Mouse (Mus musculus) MEL (cell line): Measurements from ENCODE around the gene Rprm. TPM values are rescaled to one million over a fixed set of nuclear protein-coding genes. Genes with fewer than 3 reads are reported as not detected.

Source experiments
- DNase-seq: peaks from one replicate; pipeline ENCODE4 v3.0.0; 2011; ENCODE audit warnings: low read depth, low spot score
- H3K27ac ChIP-seq: 2 replicates; pipeline ENCODE4 v1.5.1; 2012; ENCODE audit warnings: low read depth, mild to moderate bottlenecking, control low read depth, low read length, moderate library complexity; ENCODE audit not compliant: control insufficient read depth
- H3K27me3 ChIP-seq, 2 experiments: fragments of 150-350 bp in 1 of 2; sonication (generic) in 1 of 2; 2 replicates each; pipeline ENCODE4 v1.6.1; 2012; ENCODE audit warnings: low read length in 2 of 2, mild to moderate bottlenecking in 2 of 2, improper control_type of control experiment in 1 of 2, moderate library complexity in 1 of 2; ENCODE audit not compliant: insufficient read depth in 2 of 2, control insufficient read depth in 1 of 2
- H3K36me3 ChIP-seq, 2 experiments: 2 replicates each; pipeline ENCODE4 v1.6.1; 2012 to 2014; ENCODE audit warnings: low read length in 2 of 2, improper control_type of control experiment in 1 of 2, inconsistent platforms in 1 of 2, mild to moderate bottlenecking in 1 of 2; ENCODE audit not compliant: insufficient read depth in 2 of 2, control insufficient read depth in 1 of 2
- H3K4me1 ChIP-seq, 2 experiments: fragments of 150-350 bp in 1 of 2; sonication (generic) in 1 of 2; 2 replicates each; pipeline ENCODE4 v1.6.1; 2012; ENCODE audit warnings: low read length in 2 of 2, improper control_type of control experiment in 1 of 2, mild to moderate bottlenecking in 1 of 2; ENCODE audit not compliant: insufficient read depth in 2 of 2, control insufficient read depth in 1 of 2
- H3K4me3 ChIP-seq, 2 experiments: fragments of 150-350 bp in 1 of 2; sonication (generic) in 1 of 2; 2 replicates each; pipeline ENCODE4 v1.5.1; 2012; ENCODE audit warnings: low read depth in 2 of 2, low read length in 2 of 2, mild to moderate bottlenecking in 2 of 2, moderate library complexity in 2 of 2, control low read depth in 1 of 2, improper control_type of control experiment in 1 of 2; ENCODE audit not compliant: control insufficient read depth in 1 of 2, insufficient read depth in 1 of 2
- H3K79me2 ChIP-seq: 2 replicates; pipeline ENCODE4 v1.6.1; 2012; ENCODE audit warnings: mild to moderate bottlenecking, low read length, moderate library complexity; ENCODE audit not compliant: control insufficient read depth, poor library complexity, insufficient read depth
- H3K9ac ChIP-seq: 2 replicates; pipeline ENCODE4 v1.6.1; 2012; ENCODE audit warnings: low read depth, mild to moderate bottlenecking, control low read depth, low read length, moderate library complexity; ENCODE audit not compliant: control insufficient read depth, poor library complexity, severe bottlenecking
- H3K9me3 ChIP-seq: fragments of 150-350 bp; sonication (generic); replicated peaks from 2 replicates; pipeline ENCODE4 v1.6.1; 2012; ENCODE audit warnings: mild to moderate bottlenecking, low read length, improper control_type of control experiment, moderate library complexity; ENCODE audit not compliant: insufficient read depth
- CHD1 ChIP-seq: IDR thresholded peaks from 2 replicates; pipeline ENCODE4 v1.6.1; 2012; ENCODE audit warnings: low read depth, mild to moderate bottlenecking, inconsistent platforms, low read length, improper control_type of control experiment
- CHD2 ChIP-seq: IDR thresholded peaks from 2 replicates; pipeline ENCODE4 v1.6.1; 2011; ENCODE audit warnings: low read length, improper control_type of control experiment
- E2F4 ChIP-seq: IDR thresholded peaks from 2 replicates; pipeline ENCODE4 v1.6.1; 2011; ENCODE audit warnings: low read depth, low read length, improper control_type of control experiment, borderline replicate concordance
- ELF1 ChIP-seq: IDR thresholded peaks from 2 replicates; pipeline ENCODE4 v1.6.1; 2014; ENCODE audit warnings: low read depth, mild to moderate bottlenecking, inconsistent platforms, low read length, improper control_type of control experiment, moderate library complexity
- ETS1 ChIP-seq: IDR thresholded peaks from 2 replicates; pipeline ENCODE4 v1.6.1; 2012; ENCODE audit warnings: low read depth, mild to moderate bottlenecking, inconsistent platforms, low read length, improper control_type of control experiment, moderate library complexity
- GABPA ChIP-seq: IDR thresholded peaks from 2 replicates; pipeline ENCODE4 v1.6.1; 2012; ENCODE audit warnings: low read depth, mild to moderate bottlenecking, inconsistent platforms, low read length, improper control_type of control experiment, moderate library complexity
- HCFC1 ChIP-seq: IDR thresholded peaks from 2 replicates; pipeline ENCODE4 v1.6.1; 2012; ENCODE audit warnings: low read depth, mild to moderate bottlenecking, inconsistent platforms, low read length, improper control_type of control experiment, moderate library complexity
- JUND ChIP-seq: IDR thresholded peaks from 2 replicates; pipeline ENCODE4 v1.6.1; 2011; ENCODE audit warnings: low read depth, mild to moderate bottlenecking, improper control_type of control experiment, low read length
- MAX ChIP-seq: IDR thresholded peaks from 2 replicates; pipeline ENCODE4 v1.6.1; 2011; ENCODE audit warnings: low read length, improper control_type of control experiment
- MAZ ChIP-seq: IDR thresholded peaks from 2 replicates; pipeline ENCODE4 v1.6.1; 2012; ENCODE audit warnings: low read depth, mild to moderate bottlenecking, inconsistent platforms, low read length, improper control_type of control experiment
- MEF2A ChIP-seq: IDR thresholded peaks from 2 replicates; pipeline ENCODE4 v1.6.1; 2014; ENCODE audit warnings: low read depth, mild to moderate bottlenecking, inconsistent platforms, low read length, improper control_type of control experiment; ENCODE audit not compliant: poor library complexity, insufficient replicate concordance, severe bottlenecking; ENCODE audit errors: extremely low read depth
- MYB ChIP-seq: IDR thresholded peaks from 2 replicates; pipeline ENCODE4 v1.6.1; 2011; ENCODE audit warnings: mild to moderate bottlenecking, low read depth, low read length, improper control_type of control experiment
- MYC ChIP-seq: IDR thresholded peaks from 2 replicates; pipeline ENCODE4 v1.6.1; 2011; ENCODE audit warnings: low read depth, mild to moderate bottlenecking, low read length, improper control_type of control experiment, moderate library complexity
- NELFE ChIP-seq: IDR thresholded peaks from 2 replicates; pipeline ENCODE4 v1.6.1; 2011; ENCODE audit warnings: low read depth, low read length, improper control_type of control experiment
- NRF1 ChIP-seq: IDR thresholded peaks from 2 replicates; pipeline ENCODE4 v1.6.1; 2014; ENCODE audit warnings: low read depth, mild to moderate bottlenecking, inconsistent platforms, low read length, improper control_type of control experiment, moderate library complexity; ENCODE audit not compliant: poor library complexity, insufficient read depth, severe bottlenecking
- POLR2AphosphoS2 ChIP-seq: IDR thresholded peaks from 2 replicates; pipeline ENCODE4 v1.6.1; 2011; ENCODE audit warnings: low read length, improper control_type of control experiment
- POLR2AphosphoS5 ChIP-seq: IDR thresholded peaks from 2 replicates; pipeline ENCODE4 v1.6.1; 2012; ENCODE audit warnings: low read depth, borderline replicate concordance, mild to moderate bottlenecking, inconsistent platforms, low read length, moderate library complexity, mixed read lengths
- RCOR1 ChIP-seq: IDR thresholded peaks from 2 replicates; pipeline ENCODE4 v1.6.1; 2012; ENCODE audit warnings: low read depth, mild to moderate bottlenecking, inconsistent platforms, low read length, improper control_type of control experiment
- SMC3 ChIP-seq: IDR thresholded peaks from 2 replicates; pipeline ENCODE4 v1.6.1; 2011; ENCODE audit warnings: low read depth, low read length, improper control_type of control experiment
- TAL1 ChIP-seq: IDR thresholded peaks from 2 replicates; pipeline ENCODE4 v1.6.1; 2012; ENCODE audit warnings: mild to moderate bottlenecking, inconsistent platforms, low read length, moderate library complexity, mixed read lengths
- TCF12 ChIP-seq: IDR thresholded peaks from 2 replicates; pipeline ENCODE4 v1.6.1; 2014; ENCODE audit warnings: low read depth, mild to moderate bottlenecking, inconsistent platforms, low read length, improper control_type of control experiment, moderate library complexity
- UBTF ChIP-seq: IDR thresholded peaks from 2 replicates; pipeline ENCODE4 v1.6.1; 2012; ENCODE audit warnings: low read depth, mild to moderate bottlenecking, inconsistent platforms, low read length, improper control_type of control experiment, moderate library complexity, borderline replicate concordance; ENCODE audit not compliant: insufficient read depth
- USF1 ChIP-seq: IDR thresholded peaks from 2 replicates; pipeline ENCODE4 v1.6.1; 2014; ENCODE audit warnings: low read depth, mild to moderate bottlenecking, inconsistent platforms, low read length, improper control_type of control experiment, moderate library complexity
- USF2 ChIP-seq, 2 experiments: IDR thresholded peaks; 2 replicates each; pipeline ENCODE4 v1.6.1; 2011 to 2012; ENCODE audit warnings: improper control_type of control experiment in 2 of 2, low read length in 2 of 2, borderline replicate concordance in 1 of 2, inconsistent platforms in 1 of 2, low read depth in 1 of 2, mild to moderate bottlenecking in 1 of 2; ENCODE audit not compliant: insufficient read depth in 1 of 2
- ZC3H11A ChIP-seq: IDR thresholded peaks from 2 replicates; pipeline ENCODE4 v1.6.1; 2012; ENCODE audit warnings: low read depth, mild to moderate bottlenecking, inconsistent platforms, low read length, improper control_type of control experiment
- ZKSCAN1 ChIP-seq: IDR thresholded peaks from 2 replicates; pipeline ENCODE4 v1.6.1; 2012; ENCODE audit warnings: low read depth, mild to moderate bottlenecking, inconsistent platforms, low read length, improper control_type of control experiment, moderate library complexity
- ZMIZ1 ChIP-seq: IDR thresholded peaks from 2 replicates; pipeline ENCODE4 v1.6.1; 2012; ENCODE audit warnings: low read depth, mild to moderate bottlenecking, inconsistent platforms, low read length, improper control_type of control experiment, moderate library complexity
- ZNF384 ChIP-seq: IDR thresholded peaks from 2 replicates; pipeline ENCODE4 v1.6.1; 2012; ENCODE audit warnings: low read depth, mild to moderate bottlenecking, inconsistent platforms, low read length, improper control_type of control experiment
- polyA plus RNA-seq, 2 experiments: library from polyadenylated mRNA; stranded (reverse) in 1 of 2; unstranded in 1 of 2; fragments of >175 nt in 1 of 2; fragments of >200 nt in 1 of 2; gene quantifications; 2 replicates each; pipeline versions ENCODE4 v1.2.1 to v1.2.4; 2012; ENCODE audit warnings: low replicate concordance in 2 of 2, low read depth in 1 of 2; ENCODE audit not compliant: insufficient read length in 2 of 2, insufficient read depth in 1 of 2, missing spikeins in 1 of 2
- total RNA-seq: library from RNA; depleted of rRNA; stranded (reverse); fragments of 300-350 nt; gene quantifications from 2 replicates; pipeline ENCODE4 v1.2.3, GENCODE M21; 2012

The Rprm gene
- total and polyA plus RNA-seq, 3 experiments = not detected

DNA sequence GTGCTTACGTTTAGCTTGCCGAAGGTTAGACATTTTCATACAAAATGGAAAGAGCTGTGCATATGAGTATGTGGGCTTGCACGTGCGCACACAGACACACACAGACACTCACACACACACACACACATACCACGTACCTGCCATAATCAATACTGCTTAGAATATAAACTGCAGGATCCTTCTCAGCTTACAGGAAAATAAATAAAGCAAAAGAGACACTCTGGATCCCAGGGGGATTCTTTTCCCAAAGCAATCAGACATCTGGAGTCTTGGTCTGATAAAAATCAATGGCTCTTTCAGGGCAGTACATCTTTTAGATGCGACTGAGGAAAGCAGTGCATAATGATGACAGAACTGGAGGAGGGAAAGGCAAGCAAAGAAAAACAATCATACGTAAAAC lies 6.4 kb downstream of the Rprm start:
- DNase-seq = no peak
- Histone ChIP-seq H3K4me1 (no peaks in the 10 kb centered on the region), H3K9ac (no peak overlapping the region), H3K27ac (no peak overlapping the region), H3K79me2 (no peaks in the 10 kb centered on the region), H3K36me3 (no peaks in the 10 kb centered on the region), H3K9me3 (no peaks in the 10 kb centered on the region), H3K4me3 (no peak overlapping the region), H3K27me3 (no peaks in the 10 kb centered on the region)
- TF ChIP-seq POLR2AphosphoS5 (no peak), MAZ (no peak), MYC (no peak), MEF2A (no peak), TCF12 (no peak), ZC3H11A (no peak), USF1 (no peak), CHD1 (no peak), NRF1 (no peak), NELFE (no peak), UBTF (no peak), SMC3 (no peak), ZNF384 (no peak), ELF1 (no peak), MAX (no peak), RCOR1 (no peak), CHD2 (no peak), POLR2AphosphoS2 (no peak)

DNA sequence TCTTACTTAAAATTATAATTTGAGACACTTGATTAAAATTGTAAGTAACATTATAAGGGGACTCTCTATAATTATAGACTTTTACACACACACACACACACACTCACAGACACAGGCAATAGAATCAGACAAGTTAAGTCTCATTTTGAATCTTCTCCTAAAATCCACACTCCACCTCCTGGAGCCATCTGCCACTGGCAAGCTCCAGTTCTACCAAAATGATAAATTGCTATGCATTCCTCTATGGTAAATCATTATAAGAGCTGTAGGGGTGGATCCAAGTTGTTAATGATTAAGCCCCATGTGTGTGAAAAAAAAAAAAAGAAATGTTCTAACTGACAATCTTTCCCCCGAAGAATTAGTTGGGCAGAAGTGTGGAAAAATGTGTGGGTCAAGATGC lies 13.8 kb downstream of the Rprm start:
- H3K36me3 ChIP-seq = no peaks in the 10 kb centered on the region
- H3K9me3 ChIP-seq = no peaks in the 10 kb centered on the region
- no peaks in the 10 kb centered on the region for H3K4me1 ChIP-seq
- H3K4me3 ChIP-seq = no peak overlapping the region
- no peaks in the 10 kb centered on the region for H3K79me2 ChIP-seq
- H3K27ac ChIP-seq = no peak overlapping the region
- H3K9ac ChIP-seq = no peak overlapping the region
- DNase-seq = no peak
- TF ChIP-seq ETS1 = no peak
- no peak for TF ChIP-seq USF2 (IDR thresholded peaks at IDR 0.05; ENCODE audit: borderline replicate concordance in 1 of 2, insufficient read depth in 1 of 2, low read depth in 1 of 2, low read length in 2 of 2)
- no peak for TF ChIP-seq MYB
- no peak for TF ChIP-seq HCFC1
- no peak for TF ChIP-seq ZKSCAN1
- no peak for TF ChIP-seq JUND
- no peak for TF ChIP-seq E2F4
- TF ChIP-seq GABPA = no peak
- no peak for TF ChIP-seq ZMIZ1
- TF ChIP-seq NELFE = no peak
- no peak for TF ChIP-seq CHD1
- TF ChIP-seq MAX = no peak
- TF ChIP-seq TAL1 = no peak
- H3K27me3 ChIP-seq = no peaks in the 10 kb centered on the region
